Mouse (Mus musculus) forebrain, postnatal 0 days (tissue): ENCODE data around the gene St3gal3. TPM values are rescaled to one million over a fixed set of nuclear protein-coding genes. Genes with fewer than 3 reads are reported as not detected.

ENCODE experiments used
- ATAC-seq: fragments of 200-750 bp; cut with Nextera tagmentation; 2 replicates; pipeline ENCODE4 v1.8.0; 2017; ENCODE audit warnings: mild to moderate bottlenecking, moderate library complexity
- DNase-seq: peaks from one replicate; pipeline ENCODE4 v3.0.0-alpha.2; 2015
- H3K27ac ChIP-seq: fragments of 300-500 bp; sonication (generic); 2 replicates; pipeline ENCODE4 v1.5.1; 2014; ENCODE audit warnings: low read depth, mild to moderate bottlenecking, antibody characterized with exemption, low read length, moderate library complexity, mixed read lengths
- H3K27me3 ChIP-seq: fragments of 300-500 bp; sonication (generic); 2 replicates; pipeline ENCODE4 v1.6.1; 2014; ENCODE audit warnings: mild to moderate bottlenecking, low read length, mixed read lengths; ENCODE audit not compliant: insufficient read depth
- H3K36me3 ChIP-seq: fragments of 300-500 bp; sonication (generic); 2 replicates; pipeline ENCODE4 v1.6.1; 2014; ENCODE audit warnings: mild to moderate bottlenecking, moderate library complexity; ENCODE audit not compliant: insufficient read depth
- H3K4me1 ChIP-seq: fragments of 300-500 bp; sonication (generic); 2 replicates; pipeline ENCODE4 v1.6.1; 2014; ENCODE audit warnings: antibody characterized with exemption; ENCODE audit not compliant: insufficient read depth
- H3K4me2 ChIP-seq: fragments of 300-500 bp; sonication (generic); 2 replicates; pipeline ENCODE4 v1.6.1; 2014; ENCODE audit warnings: low read depth, mild to moderate bottlenecking, moderate library complexity
- H3K4me3 ChIP-seq: fragments of 300-500 bp; sonication (generic); 2 replicates; pipeline ENCODE4 v1.5.1; 2014; ENCODE audit warnings: low read depth, low read length, mixed read lengths
- H3K9ac ChIP-seq: fragments of 300-500 bp; sonication (generic); 2 replicates; pipeline ENCODE4 v1.6.1; 2014; ENCODE audit warnings: mild to moderate bottlenecking
- H3K9me3 ChIP-seq: fragments of 300-500 bp; sonication (generic); 2 replicates; pipeline ENCODE4 v1.6.1; 2016; ENCODE audit warnings: low read length
- CTCF ChIP-seq: sonication (generic); IDR thresholded peaks from 2 replicates; pipeline ENCODE4 v1.5.1; 2016; ENCODE audit warnings: antibody characterized with exemption, control low read depth, low read depth
- WGBS: fragments of 180-500 bp; shearing (Covaris S2); extraction: QIAGEN DNeasy Blood & Tissue Kit; methylation state at CpG from one replicate; pipeline ENCODE4 v1.1.7; 2014; 5-methylcytosine and 5-hydroxymethylcytosine counted together
- polyA plus RNA-seq: library from polyadenylated mRNA; unstranded; fragments of >200 nt; fragmentation: Nextera tagmentation; extraction: Ambion mirVana; gene quantifications from 2 replicates; pipeline ENCODE4 v1.2.1, GENCODE M21; 2015
- total RNA-seq: library from RNA; depleted of rRNA; stranded (reverse); fragments of >200 nt; gene quantifications from 2 replicates; pipeline ENCODE4 v1.2.3, GENCODE M21; 2014

Gene St3gal3
- total and polyA plus RNA-seq, 2 experiments from 2014 or later, result 11.2 to 36.1 TPM

DNA sequence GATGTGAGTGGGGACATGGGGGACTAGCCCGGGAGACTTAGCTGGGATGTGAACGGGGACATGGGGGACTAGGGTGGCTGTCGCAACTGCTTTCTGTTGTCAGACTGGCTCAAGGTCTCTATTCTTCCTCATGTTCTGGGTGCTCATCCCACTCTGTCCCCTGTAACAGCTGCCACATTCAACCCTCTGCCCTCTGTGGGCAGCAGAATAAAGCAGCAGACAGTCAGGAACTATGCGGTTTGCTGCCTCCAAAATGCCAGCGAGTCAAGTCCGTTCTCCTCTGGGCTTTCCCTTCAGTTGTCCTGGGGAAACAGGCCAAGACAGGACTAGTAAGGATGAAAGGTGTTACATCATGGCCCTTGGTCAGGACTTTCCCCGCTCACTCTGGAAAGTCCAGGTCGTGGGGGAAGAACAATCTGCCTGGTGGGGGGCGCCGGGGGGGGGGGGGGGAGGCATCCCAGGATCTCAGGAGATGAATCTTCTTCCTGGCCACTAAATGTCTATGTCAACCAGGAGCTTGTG is 14.4 kb upstream of the St3gal3 start:
- ATAC-seq, result no peak
- no peak overlapping the region for H3K4me3 ChIP-seq
- no peak overlapping the region for H3K4me2 ChIP-seq
- H3K9me3 ChIP-seq, result no peaks in the 10 kb centered on the region
- 89% methylated on average over 10 of the region's 10 CpGs for WGBS
- H3K27ac ChIP-seq, result no peak overlapping the region
- TF ChIP-seq CTCF, result no peak
- peaks cover 90% of the 10 kb centered on the region for H3K36me3 ChIP-seq
- H3K27me3 ChIP-seq, result no peaks in the 10 kb centered on the region
- H3K4me1 ChIP-seq, result no peaks in the 10 kb centered on the region
- DNase-seq, result no peak
- no peak overlapping the region for H3K9ac ChIP-seq

DNA sequence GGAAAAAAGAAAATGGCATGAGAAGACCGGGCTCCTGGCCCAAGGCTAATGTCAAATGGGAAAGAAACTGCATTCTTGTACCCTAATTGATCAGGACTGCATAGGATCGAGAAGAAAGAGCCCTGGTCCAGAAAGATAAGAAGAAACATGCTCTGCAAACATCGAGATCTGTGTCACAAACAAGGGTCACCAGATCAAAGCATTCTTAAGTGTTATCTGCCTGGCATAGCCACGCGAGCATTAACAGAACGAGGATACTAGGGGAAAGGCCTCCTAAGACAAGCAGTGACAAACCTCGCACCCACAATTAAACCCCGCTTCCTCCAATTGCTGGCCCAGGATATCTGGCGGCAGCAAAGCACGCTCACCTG is 13.6 kb upstream of the St3gal3 start:
- no peak overlapping the region for H3K4me3 ChIP-seq
- no peaks in the 10 kb centered on the region for H3K4me1 ChIP-seq
- DNase-seq, result no peak
- H3K36me3 ChIP-seq, result peaks cover 90% of the 10 kb centered on the region
- H3K9ac ChIP-seq, result no peak overlapping the region
- no peak for TF ChIP-seq CTCF
- no peak for ATAC-seq
- H3K27me3 ChIP-seq, result no peaks in the 10 kb centered on the region
- H3K4me2 ChIP-seq, result no peak overlapping the region
- H3K9me3 ChIP-seq, result no peaks in the 10 kb centered on the region
- WGBS, result 87% methylated on average over 10 of the region's 10 CpGs
- H3K27ac ChIP-seq, result no peak overlapping the region

DNA sequence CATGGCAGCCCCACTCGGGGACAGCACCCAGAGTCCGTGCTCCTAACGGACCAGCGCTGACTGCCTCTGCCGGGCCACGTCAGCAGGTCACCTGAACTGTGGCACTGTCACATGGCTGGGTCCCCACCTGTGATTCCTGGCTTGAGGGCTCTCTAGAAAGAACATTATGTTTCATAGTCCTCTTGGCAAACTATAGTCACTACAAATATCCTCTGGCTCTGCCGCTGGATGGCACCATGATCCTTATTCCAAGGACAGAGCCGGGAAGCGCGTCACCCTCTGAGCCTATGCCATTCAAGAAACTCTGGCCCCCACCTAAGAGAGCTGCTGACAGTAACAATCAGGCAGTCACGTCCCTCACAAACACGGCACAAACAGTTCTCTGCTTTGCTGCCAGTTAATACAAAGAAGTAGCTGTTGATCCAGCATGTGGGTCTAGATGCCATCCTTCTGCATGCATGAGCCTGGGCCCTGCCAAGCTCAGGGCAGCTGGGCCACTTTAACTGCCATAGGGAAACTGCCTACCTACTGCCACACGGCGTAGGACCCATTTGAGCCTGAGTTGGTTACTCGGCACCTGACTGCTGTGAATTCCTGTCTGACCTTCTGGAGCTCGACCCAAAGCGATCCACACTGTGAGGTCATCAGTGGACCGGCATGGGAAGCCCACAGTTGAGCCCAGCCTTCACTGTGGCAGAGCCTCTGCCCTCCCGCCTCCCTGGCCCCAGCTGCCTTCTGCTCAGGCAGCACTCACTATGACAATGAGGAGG is 13.0 kb upstream of the St3gal3 start:
- H3K9me3 ChIP-seq, result no peaks in the 10 kb centered on the region
- H3K27ac ChIP-seq, result no peak overlapping the region
- WGBS, result 89% methylated on average over 19 of the region's 19 CpGs
- DNase-seq (no peak), ATAC-seq (no peak)
- H3K4me2 ChIP-seq, result no peak overlapping the region
- H3K4me1 ChIP-seq, result no peaks in the 10 kb centered on the region
- no peak overlapping the region for H3K9ac ChIP-seq
- peaks cover 90% of the 10 kb centered on the region for H3K36me3 ChIP-seq
- no peaks in the 10 kb centered on the region for H3K27me3 ChIP-seq
- H3K4me3 ChIP-seq, result no peak overlapping the region
- no peak for TF ChIP-seq CTCF

- no peaks in the 10 kb centered on the region for H3K9me3 ChIP-seq
- H3K4me1 ChIP-seq, result no peaks in the 10 kb centered on the region
- DNase-seq (no peak), ATAC-seq (no peak)
- H3K27me3 ChIP-seq, result no peaks in the 10 kb centered on the region
- 78% methylated on average over 10 of the region's 10 CpGs for WGBS
- no peak overlapping the region for H3K4me3 ChIP-seq
- peaks cover 90% of the 10 kb centered on the region for H3K36me3 ChIP-seq
- no peak for TF ChIP-seq CTCF
- H3K9ac ChIP-seq, result no peak overlapping the region
- no peak overlapping the region for H3K4me2 ChIP-seq
- no peak overlapping the region for H3K27ac ChIP-seq
Measured at GRCm38 (mm10) chr4:118147090-118147489, 12.4 kb upstream of the St3gal3 start.

DNA sequence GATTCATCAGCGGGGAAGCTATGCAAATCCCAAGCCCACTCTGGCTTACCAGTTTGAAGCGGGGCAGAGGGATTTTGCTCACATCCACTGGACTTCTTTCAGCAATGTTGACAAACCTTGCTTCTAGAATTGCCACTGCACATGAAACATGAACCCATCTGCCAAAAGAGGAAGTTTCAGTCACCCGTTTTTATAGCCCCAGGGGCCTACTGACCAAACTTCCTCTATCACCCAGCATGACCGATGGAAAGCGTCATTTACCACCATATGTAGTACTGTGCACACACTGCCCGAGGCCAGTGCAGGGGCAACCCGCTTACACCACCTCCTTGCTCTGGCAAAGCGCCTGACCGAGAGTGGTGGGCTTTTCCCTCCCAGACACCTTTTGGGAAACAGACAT is 9.6 kb upstream of the St3gal3 start:
- Histone ChIP-seq H3K36me3 (peaks cover 93% of the 10 kb centered on the region), H3K9ac (no peak overlapping the region), H3K4me1 (no peaks in the 10 kb centered on the region), H3K27ac (no peak overlapping the region), H3K4me2 (no peak overlapping the region), H3K9me3 (no peaks in the 10 kb centered on the region), H3K27me3 (no peaks in the 10 kb centered on the region), H3K4me3 (no peak overlapping the region)
- TF ChIP-seq CTCF, result no peak
- DNase-seq (no peak), ATAC-seq (no peak)
- WGBS, result 92% methylated on average over 9 of the region's 9 CpGs

DNA sequence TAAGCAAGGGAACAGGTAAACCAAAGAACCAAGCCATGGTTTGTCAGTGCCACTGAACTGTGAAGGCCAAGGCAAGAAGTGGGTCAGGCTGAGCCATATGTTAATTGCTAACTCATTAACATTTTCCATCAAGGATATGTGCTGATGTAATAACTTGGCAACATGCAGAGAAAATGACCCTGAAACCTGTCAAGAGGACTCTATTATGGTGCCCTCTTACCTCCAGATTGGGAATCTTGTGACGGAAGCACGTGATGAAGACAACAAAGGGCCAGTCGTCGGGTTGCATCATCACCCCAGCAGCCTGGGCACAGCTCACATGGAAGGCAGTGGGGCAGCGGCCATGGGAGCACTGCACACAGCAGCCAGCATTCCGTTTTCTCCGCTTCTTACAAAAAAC is 9.0 kb upstream of the St3gal3 start:
- ATAC-seq, result no peak
- Histone ChIP-seq H3K9ac (no peak overlapping the region), H3K4me2 (no peak overlapping the region), H3K9me3 (no peaks in the 10 kb centered on the region), H3K27me3 (no peaks in the 10 kb centered on the region), H3K4me3 (no peak overlapping the region), H3K36me3 (peaks cover 93% of the 10 kb centered on the region), H3K27ac (no peak overlapping the region), H3K4me1 (no peaks in the 10 kb centered on the region)
- TF ChIP-seq CTCF, result no peak
- no peak for DNase-seq
- 86% methylated on average over 7 of the region's 7 CpGs for WGBS

GRCm38 (mm10) chr4:118141511-118141910 is 6.8 kb upstream of the St3gal3 start:
- H3K4me2 ChIP-seq, result no peak overlapping the region
- H3K9ac ChIP-seq, result no peak overlapping the region
- H3K9me3 ChIP-seq, result no peaks in the 10 kb centered on the region
- no peaks in the 10 kb centered on the region for H3K4me1 ChIP-seq
- DNase-seq (no peak), ATAC-seq (no peak)
- H3K27me3 ChIP-seq, result no peaks in the 10 kb centered on the region
- no peak overlapping the region for H3K27ac ChIP-seq
- H3K4me3 ChIP-seq, result no peak overlapping the region
- 90% methylated on average over 5 of the region's 5 CpGs for WGBS
- H3K36me3 ChIP-seq, result peaks cover 93% of the 10 kb centered on the region
- no peak for TF ChIP-seq CTCF
